Mouse (Mus musculus): ENCODE results near the gene Siah1a.

Gene Siah1a

GRCm38 (mm10) chr8:86702453-86702852 is 43.3 kb downstream of the Siah1a start:
- DNase-seq (ENCODE audit: low read depth, low spot score): no peak

- no peak for DNase-seq (ENCODE audit: low read depth, low spot score)
Observed at GRCm38 (mm10) chr8:86699471-86699870, 46.3 kb downstream of the Siah1a start.

GRCm38 (mm10) chr8:86698811-86699421 is 46.8 kb downstream of the Siah1a start:
- no peak for DNase-seq (ENCODE audit: low read depth, low spot score)

GRCm38 (mm10) chr8:86695703-86696102 is 50.0 kb downstream of the Siah1a start:
- no peak for DNase-seq (ENCODE audit: low read depth, low spot score)

GRCm38 (mm10) chr8:86694011-86694410 is 51.7 kb downstream of the Siah1a start:
- no peak for DNase-seq (ENCODE audit: low read depth, low spot score)

- DNase-seq (ENCODE audit: low read depth, low spot score): no peak
Observed at GRCm38 (mm10) chr8:86692107-86692506, 53.6 kb downstream of the Siah1a start.

GRCm38 (mm10) chr8:86686629-86687028 is 59.1 kb downstream of the Siah1a start:
- DNase-seq (ENCODE audit: low read depth, low spot score): no peak
